41 mouse cellular contexts compared by ENCODE assay signal in genomic region chr4:120061727-120062126, GRCm38 (mm10). TPM values are rescaled to one million over a fixed set of nuclear protein-coding genes. Genes with fewer than 3 reads are reported as not detected.
"Had no signal": no experiment of that assay in that cellular context is flagged by ENCODE, and none has a peak within 500 bp of the region (broad histone marks: within the 10 kb centered on the region; RNA-seq: fewer than 3 reads in every experiment).

No protein-coding gene starts in this region.

- H3K36me3 ChIP-seq: heart, embryonic 13.5 days; heart, embryonic 15.5 days; hindbrain, embryonic 13.5 days; hindbrain, embryonic 15.5 days; kidney, embryonic 15.5 days; limb, embryonic 13.5 days; limb, embryonic 15.5 days had no signal

- H3K4me1 ChIP-seq: heart, embryonic 15.5 days; hindbrain, embryonic 13.5 days; hindbrain, embryonic 15.5 days; limb, embryonic 13.5 days; limb, embryonic 15.5 days had no signal

- ATAC-seq: hindbrain, postnatal 0 days; intestine, embryonic 16.5 days had no signal

- H3K9ac ChIP-seq: heart, embryonic 13.5 days; heart, embryonic 15.5 days; hindbrain, embryonic 13.5 days; hindbrain, embryonic 15.5 days; kidney, embryonic 15.5 days; limb, embryonic 13.5 days; limb, embryonic 15.5 days had no signal

- H3K4me3 ChIP-seq: heart, adult 2 months; heart, embryonic 13.5 days; heart, embryonic 15.5 days; hindbrain, embryonic 13.5 days; hindbrain, embryonic 15.5 days; kidney, embryonic 15.5 days; limb, embryonic 13.5 days; limb, embryonic 15.5 days had no signal

- H3K9me3 ChIP-seq: heart, embryonic 13.5 days; heart, embryonic 15.5 days; hindbrain, embryonic 13.5 days; hindbrain, embryonic 15.5 days; kidney, embryonic 15.5 days; limb, embryonic 13.5 days; limb, embryonic 15.5 days had no signal

- DNase-seq: gastrocnemius, postnatal 14 days; heart, adult 11 months; heart, adult 2 months; heart, postnatal 14 days; heart, postnatal 36 days; kidney, adult 11 months; kidney, adult 2 months; kidney, adult 9 months; kidney, postnatal 14 days; kidney, postnatal 36 days; layer of hippocampus, adult 9-11 months; layer of hippocampus, postnatal 36 days; left cerebral cortex, postnatal 4 days had no signal

- H3K27me3 ChIP-seq: heart, embryonic 15.5 days; hindbrain, embryonic 13.5 days; hindbrain, embryonic 15.5 days; limb, embryonic 13.5 days had no signal

- H3K27ac ChIP-seq: heart, adult 2 months; heart, embryonic 13.5 days; heart, embryonic 15.5 days; hindbrain, embryonic 13.5 days; hindbrain, embryonic 15.5 days; hindbrain, postnatal 0 days; kidney, embryonic 15.5 days; kidney, postnatal 0 days; limb, embryonic 13.5 days; limb, embryonic 15.5 days had no signal

- H3K4me2 ChIP-seq: heart, embryonic 11.5 days; heart, embryonic 13.5 days; heart, embryonic 15.5 days; hindbrain, embryonic 13.5 days; hindbrain, embryonic 15.5 days; kidney, embryonic 15.5 days; limb, embryonic 13.5 days; limb, embryonic 15.5 days had no signal

RNA-seq across cellular contexts. Expression of gene AL607142.1, which starts 3.1 kb away (rescaled TPM):
- total RNA-seq: gastrocnemius, adult 18-20 months; gastrocnemius, adult 8-10 months; gastrocnemius, postnatal 14 days; gastrocnemius, postnatal 4 days; heart, adult 2 months; heart, postnatal 14 days; heart, postnatal 36 days; hematopoietic stem cell, adult 5-6 weeks; hindbrain, postnatal 0 days; layer of hippocampus, adult 18-20 months; layer of hippocampus, adult 8-10 months; layer of hippocampus, postnatal 14 days; layer of hippocampus, postnatal 36 days; left cerebral cortex, adult 18-20 months; left cerebral cortex, adult 8-10 months; left cerebral cortex, postnatal 10 days; left cerebral cortex, postnatal 25 days; left cerebral cortex, postnatal 4 days; liver, adult 2 months had no signal
- polyA plus RNA-seq: heart, adult 2 months; heart, embryonic 11.5 days; heart, embryonic 13.5 days; heart, embryonic 15.5 days; heart, postnatal 0 days; hindbrain, embryonic 11.5 days; hindbrain, embryonic 13.5 days; hindbrain, embryonic 15.5 days; hindbrain, postnatal 0 days; intestine, embryonic 14.5 days; intestine, embryonic 16.5 days; kidney, adult 2 months; kidney, embryonic 15.5 days; kidney, postnatal 0 days; large intestine, adult 2 months; limb, embryonic 11.5 days; limb, embryonic 13.5 days; limb, embryonic 15.5 days; liver, adult 2 months had no signal
